Mouse (Mus musculus) layer of hippocampus, adult 18-20 months (tissue): ENCODE data around the gene Fbxw11. TPM values are rescaled to one million over a fixed set of nuclear protein-coding genes. Genes with fewer than 3 reads are reported as not detected.
"Not testable (repeated sequence)": the region's sequence is repeated elsewhere in the genome, so short reads cannot be mapped to it uniquely, and the experiment has no call there.

Source experiments
- DNase-seq, 2 experiments: peaks; one replicate each; pipeline ENCODE4 v3.0.0; 2022; ENCODE audit warnings: low spot score in 2 of 2
- total RNA-seq, 2 experiments: library from RNA; stranded (reverse); gene quantifications; 2 replicates each; pipeline ENCODE4 v1.2.3; 2021

The Fbxw11 gene
- total RNA-seq, 2 experiments from 2014 or later, result 141 to 164 TPM

DNA sequence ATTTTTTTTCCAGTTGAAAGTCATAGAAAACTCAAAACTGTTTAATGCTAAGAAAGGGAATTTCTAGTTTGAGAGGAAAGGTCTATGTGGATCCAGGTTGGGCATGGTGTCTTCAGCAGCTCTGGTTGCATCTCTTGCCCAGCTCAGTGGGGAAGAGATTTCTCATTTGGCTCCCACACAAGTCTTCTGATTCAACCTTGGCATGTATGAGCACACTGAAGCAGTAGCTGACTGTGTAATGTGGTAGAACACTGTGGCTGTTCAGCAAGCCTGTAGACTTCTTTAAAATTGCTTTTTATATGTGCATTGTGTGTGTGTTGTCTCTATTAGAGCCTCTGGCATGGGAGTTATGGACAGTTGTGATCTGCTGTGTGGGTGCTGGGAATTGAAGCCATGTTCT is 24.5 kb downstream of the Fbxw11 start:
- DNase-seq, result no peak

- no peak for DNase-seq
These were observed 29.0 kb downstream of the Fbxw11 start for GRCm38 (mm10) chr11:32671480-32671879.

GRCm38 (mm10) chr11:32676777-32677176 is 34.3 kb downstream of the Fbxw11 start:
- DNase-seq, result peak in 1 of 2 experiments; percentile 44

DNA sequence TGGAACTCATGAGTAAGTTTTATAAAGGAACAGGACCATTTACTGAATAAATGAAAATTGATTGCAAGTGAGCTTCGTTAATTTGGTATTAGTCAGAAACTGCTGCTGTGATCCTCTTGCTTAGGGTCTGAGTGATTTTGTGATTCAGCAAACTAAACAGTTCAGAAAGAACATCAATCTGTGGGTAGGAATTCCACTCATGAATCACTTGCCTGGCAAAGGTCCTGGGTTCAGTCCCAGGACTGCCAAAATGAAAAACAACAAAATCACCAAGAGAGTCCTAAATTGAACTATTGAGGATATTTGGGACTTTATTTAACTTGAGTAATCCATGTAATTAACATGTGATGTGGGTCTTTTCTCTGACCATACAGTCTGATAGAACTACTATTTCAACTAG is 35.3 kb downstream of the Fbxw11 start:
- peak in 1 of 2 experiments; percentile 43 for DNase-seq

DNA sequence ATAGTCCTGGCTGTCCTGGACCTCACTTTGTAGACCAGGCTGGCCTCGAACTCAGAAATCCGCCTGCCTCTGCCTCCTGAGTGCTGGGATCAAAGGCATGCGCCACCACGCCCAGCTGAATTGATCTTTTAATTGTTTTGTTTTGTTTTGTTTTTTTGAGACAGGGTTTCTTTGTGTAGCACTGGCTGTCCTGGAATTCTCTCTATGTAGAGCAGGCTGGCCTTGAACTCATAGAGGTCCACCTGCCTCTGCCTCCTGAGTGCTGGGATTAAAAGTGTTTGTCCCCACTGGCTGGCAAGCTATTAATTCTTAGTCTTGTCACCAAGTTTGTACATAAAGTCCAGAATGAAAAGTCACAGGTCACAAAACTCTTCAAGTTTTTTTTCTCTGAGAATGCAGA is 36.6 kb downstream of the Fbxw11 start:
- DNase-seq, result not testable (repeated sequence)

GRCm38 (mm10) chr11:32680014-32680413 is 37.5 kb downstream of the Fbxw11 start:
- DNase-seq, result no peak

DNA sequence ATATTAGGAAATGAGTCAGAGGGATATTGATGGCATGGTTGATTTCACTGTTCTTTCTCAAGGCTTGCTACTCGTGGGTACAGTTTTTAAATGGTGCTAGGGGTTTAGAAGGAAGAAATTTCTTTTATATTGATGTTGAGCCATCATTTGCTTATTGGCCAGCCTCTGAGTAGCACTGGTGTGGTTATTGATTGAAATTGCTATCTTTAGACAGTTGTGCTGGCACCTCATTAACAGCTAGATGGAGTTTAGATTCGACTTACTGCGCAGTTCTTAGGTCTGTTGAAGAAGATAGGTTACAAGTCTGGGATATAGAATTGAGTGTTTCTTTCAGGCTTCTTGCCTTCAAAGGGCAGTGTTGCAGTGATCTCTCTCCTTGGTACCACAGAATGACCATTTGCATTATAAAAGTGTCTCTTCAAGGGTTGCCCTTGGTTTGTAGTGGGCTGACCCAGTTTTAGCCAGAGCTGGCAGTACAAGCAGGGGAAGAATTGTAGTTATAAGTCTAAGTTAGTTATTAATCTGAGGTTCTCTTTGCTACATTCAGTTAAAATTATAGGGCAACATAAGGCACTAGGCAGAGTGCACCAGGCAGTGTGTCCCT is 38.8 kb downstream of the Fbxw11 start:
- DNase-seq, result no peak

DNA sequence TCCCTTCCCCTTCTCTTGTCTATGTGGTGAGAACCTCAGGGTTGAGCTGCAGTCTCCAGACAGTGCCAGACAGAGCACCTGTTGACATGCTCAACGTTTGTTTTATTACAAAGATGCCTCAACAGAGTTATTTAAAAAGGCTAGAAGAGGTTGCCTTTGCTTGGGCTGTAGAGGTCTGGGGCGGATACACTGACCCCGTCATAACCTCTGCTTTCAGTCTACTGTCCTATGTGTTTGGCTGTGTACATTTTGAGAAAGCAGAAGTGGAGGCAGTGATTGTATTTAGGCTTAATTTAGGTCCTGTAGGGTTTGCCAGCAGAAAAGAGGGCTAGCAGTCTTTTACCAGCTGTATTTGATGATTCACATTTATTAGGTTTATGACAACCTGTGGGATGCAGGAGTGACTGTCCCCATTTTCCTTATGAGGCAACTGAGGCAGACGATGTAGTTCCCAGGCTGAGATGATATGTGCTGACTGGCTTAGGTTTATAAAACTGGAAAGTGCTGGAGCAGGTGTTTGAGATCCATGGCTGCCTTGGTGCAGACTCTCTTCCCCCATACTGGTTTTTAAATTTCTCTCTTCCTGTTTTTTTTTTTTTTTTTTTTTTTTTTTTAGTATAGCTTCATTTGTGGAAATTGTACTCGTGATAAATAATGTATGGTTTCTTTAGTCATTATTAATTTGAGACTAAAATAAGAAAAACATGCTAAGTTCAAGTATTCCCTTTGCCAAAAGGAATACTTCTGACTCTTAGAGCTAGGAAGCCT is 40.0 kb downstream of the Fbxw11 start:
- no peak for DNase-seq

DNA sequence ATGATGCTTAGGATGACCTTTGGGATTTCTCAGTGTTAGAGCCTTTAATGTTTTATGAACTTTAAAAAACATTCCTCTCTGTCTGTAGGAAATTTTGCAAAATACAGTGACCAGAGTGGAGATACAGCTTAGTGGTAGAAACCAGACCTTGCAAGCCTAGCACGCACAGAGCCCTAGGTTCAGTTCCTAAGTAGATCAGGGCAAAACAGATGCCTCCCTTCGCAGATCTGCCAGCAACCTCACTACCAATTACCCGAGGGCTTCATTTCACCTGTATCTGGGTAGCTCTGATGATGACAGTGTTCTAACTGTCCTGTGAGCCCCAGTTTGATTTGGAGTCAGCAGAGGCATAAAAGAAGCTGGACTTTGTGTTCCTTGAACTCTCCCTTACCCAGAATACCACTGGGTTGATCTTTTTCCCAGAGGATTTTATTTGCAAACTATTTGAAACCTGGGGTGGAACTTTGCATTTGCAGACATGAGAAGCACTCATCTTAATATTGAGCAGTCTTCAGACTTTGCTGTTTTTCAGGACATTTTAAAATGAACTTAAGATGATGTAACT is 42.2 kb downstream of the Fbxw11 start:
- no peak for DNase-seq

GRCm38 (mm10) chr11:32688245-32688855 is 45.8 kb downstream of the Fbxw11 start:
- DNase-seq, result no peak

DNA sequence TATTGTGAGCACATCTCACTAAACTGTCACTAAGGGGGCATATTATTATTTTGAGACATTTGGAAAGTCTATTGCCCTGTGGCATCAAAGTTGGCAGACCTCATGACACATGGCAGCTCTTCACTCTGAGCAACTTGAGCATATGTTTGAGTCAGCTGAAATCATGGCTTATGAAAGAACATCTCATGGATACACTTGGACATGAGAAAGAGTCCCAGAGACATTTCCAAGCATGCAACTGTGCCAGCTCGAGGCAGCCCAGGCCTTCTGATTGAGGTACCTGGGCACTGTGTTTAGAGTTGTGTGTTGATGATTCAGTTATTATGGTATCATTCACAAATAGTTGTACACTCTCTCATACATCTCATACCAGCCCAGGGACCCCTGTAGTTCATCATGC is 47.0 kb downstream of the Fbxw11 start:
- DNase-seq, result no peak

DNA sequence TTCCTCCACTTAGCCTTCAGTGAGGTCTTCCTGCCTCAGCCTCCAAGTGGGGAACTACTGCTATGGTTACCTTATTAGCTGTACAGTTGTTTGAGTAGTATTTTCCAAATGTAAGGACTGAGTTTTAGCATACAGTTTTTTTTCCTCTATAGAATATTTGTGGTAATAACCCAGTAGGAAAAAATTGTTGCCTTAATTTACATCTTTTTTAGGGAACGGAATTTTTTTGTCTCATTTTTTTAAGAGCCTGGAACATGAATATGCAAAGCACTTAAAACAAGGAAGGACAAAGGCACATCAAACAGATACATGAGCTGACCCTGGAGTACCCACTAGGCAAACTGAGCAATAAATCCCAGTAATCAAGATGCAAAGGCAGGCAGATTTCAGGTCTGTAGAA is 50.3 kb downstream of the Fbxw11 start:
- DNase-seq, result no peak

GRCm38 (mm10) chr11:32693431-32694141 is 51.1 kb downstream of the Fbxw11 start:
- peak in 1 of 2 experiments; percentile 54 for DNase-seq

DNA sequence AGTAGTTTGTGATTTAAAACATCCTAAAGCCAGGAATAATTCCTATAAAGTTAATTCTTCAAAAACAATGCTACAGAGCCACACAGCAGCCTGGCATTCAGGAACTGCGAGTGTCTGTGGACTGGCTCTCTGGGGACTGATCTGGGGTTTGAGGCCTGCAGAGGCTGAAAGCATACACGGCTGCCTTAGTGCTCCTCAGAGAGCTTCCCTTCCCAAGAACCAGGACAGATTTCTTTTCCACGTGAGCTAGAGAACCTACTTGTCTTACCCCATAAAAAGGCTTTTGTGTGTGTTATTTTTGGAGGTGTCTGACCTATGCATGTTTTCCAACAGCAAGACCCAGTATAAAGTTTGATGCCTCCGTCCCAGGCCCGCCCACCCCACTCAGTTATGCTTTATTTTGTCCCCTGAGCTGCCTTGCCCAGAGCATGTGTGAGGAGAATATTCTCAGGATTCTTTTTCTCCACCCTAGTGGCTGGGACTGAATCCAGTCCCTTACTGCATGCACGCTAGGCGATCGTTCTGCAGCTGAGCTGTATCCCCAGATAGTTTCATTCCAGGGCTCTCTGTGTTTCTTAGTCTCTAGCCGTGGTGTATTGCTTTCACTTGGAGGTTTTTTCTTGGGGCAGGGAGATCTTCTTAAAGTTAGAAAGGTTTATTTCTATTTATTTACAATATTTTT is 51.9 kb downstream of the Fbxw11 start:
- DNase-seq, result not testable (repeated sequence)

DNA sequence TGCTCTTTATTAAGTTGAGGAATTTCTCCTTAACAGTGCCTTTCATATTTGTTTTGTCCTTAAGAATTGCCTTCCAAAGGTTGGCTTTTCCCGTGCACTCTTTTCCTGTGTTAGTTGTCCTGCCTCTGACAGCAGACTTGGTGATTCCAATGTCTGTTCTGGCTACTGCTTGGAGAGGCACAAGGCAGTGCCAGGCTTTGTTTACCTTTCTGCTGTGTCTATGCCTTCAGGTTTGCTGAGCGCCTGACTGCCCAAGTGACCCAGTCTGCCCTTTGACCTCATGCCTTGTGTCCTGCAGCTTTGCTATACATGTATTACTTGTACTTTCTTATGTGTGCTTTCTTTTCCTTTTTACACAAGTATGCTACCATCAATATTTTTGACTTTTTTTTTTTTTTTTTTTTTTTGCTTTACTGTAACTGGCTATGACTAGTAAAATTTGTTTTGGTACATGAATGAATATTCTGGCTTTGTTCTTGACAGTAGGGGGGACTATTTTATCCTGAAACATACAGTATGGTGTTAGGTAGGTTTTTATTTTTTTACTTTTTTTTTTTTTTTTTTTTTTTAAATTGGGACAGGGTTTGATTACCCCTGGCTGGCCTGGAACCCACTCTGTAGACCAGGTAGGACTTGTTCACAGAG is 54.0 kb downstream of the Fbxw11 start:
- no peak for DNase-seq

DNA sequence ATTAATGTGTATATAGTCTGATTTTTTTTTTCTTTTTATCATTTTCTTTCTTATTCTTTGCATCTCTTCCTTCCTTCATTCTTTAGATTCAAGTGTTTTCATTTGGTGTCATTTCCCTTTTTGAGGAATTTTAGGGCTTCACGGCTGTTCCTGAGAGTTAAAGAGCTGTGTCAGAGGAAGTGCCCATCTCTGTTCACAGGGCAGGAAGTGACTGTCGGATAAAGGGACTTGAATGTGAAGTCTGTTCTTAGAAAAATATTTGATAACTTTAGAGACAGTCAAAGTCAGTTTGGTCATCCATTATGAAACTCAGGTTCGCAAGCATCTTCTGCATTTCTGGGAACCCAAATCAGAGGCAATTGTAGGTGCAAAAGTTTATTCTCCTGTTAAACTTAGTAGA is 55.2 kb downstream of the Fbxw11 start:
- no peak for DNase-seq

- DNase-seq, result no peak
These were observed 57.5 kb downstream of the Fbxw11 start for GRCm38 (mm10) chr11:32699913-32700493.

DNA sequence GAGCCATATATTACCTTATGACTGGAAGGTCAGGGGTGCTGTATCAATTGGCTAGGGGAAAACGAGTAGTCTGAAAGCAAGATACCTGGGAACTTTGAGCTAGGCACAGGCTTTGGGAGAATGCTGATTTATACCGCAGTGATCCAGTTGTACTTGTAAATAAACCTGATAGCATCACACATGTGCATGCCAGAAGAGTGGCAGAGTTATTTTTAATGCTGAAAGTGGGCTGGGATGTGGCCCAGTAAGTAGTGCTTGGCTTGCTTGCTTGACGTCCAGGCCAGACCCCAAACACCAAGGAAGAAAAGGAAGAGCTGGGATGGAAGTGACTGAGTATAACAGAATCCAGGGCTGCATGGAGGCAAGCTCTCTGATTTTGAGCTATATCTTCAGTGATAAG is 59.0 kb downstream of the Fbxw11 start:
- no peak for DNase-seq

GRCm38 (mm10) chr11:32704241-32704890 is 61.8 kb downstream of the Fbxw11 start:
- DNase-seq, result no peak
